Mouse (Mus musculus) intestine, postnatal 0 days (tissue): ENCODE results near the gene 2410131K14Rik. TPM values are rescaled to one million over a fixed set of nuclear protein-coding genes. Genes with fewer than 3 reads are reported as not detected.

Experiments used
- ATAC-seq: fragments of 200-750 bp; cut with Nextera tagmentation; 2 replicates; pipeline ENCODE4 v1.8.0; 2017; ENCODE audit warnings: mild to moderate bottlenecking, moderate TSS enrichment, moderate library complexity
- H3K27ac ChIP-seq: fragments of 300-500 bp; sonication (generic); 2 replicates; pipeline ENCODE4 v1.5.1; 2014; ENCODE audit warnings: mild to moderate bottlenecking, low read depth, low read length, moderate library complexity
- H3K27me3 ChIP-seq: fragments of 300-500 bp; sonication (generic); replicated peaks from 2 replicates; pipeline ENCODE4 v1.6.1; 2014; ENCODE audit warnings: low read length, mixed read lengths; ENCODE audit not compliant: control insufficient read depth, insufficient read depth
- H3K36me3 ChIP-seq: fragments of 300-500 bp; sonication (generic); 2 replicates; pipeline ENCODE4 v1.6.1; 2014; ENCODE audit warnings: mild to moderate bottlenecking, moderate library complexity; ENCODE audit not compliant: control insufficient read depth, insufficient read depth
- H3K4me1 ChIP-seq: fragments of 300-500 bp; sonication (generic); replicated peaks from 2 replicates; pipeline ENCODE4 v1.6.1; 2014; ENCODE audit warnings: antibody characterized with exemption, low read length, mixed read lengths; ENCODE audit not compliant: control insufficient read depth, insufficient read depth
- H3K4me2 ChIP-seq: fragments of 300-500 bp; sonication (generic); replicated peaks from 2 replicates; pipeline ENCODE4 v1.6.1; 2014; ENCODE audit warnings: low read depth, mild to moderate bottlenecking, moderate library complexity
- H3K4me3 ChIP-seq: fragments of 300-500 bp; sonication (generic); 2 replicates; pipeline ENCODE4 v1.5.1; 2014; ENCODE audit warnings: low read depth, low read length
- H3K9ac ChIP-seq: fragments of 300-500 bp; sonication (generic); 2 replicates; pipeline ENCODE4 v1.6.1; 2014; ENCODE audit warnings: mild to moderate bottlenecking, low read depth, low read length
- H3K9me3 ChIP-seq: fragments of 300-500 bp; sonication (generic); 2 replicates; pipeline ENCODE4 v1.6.1; 2016; ENCODE audit warnings: mixed run types; ENCODE audit not compliant: control insufficient read depth
- CTCF ChIP-seq: sonication (generic); IDR thresholded peaks from 2 replicates; pipeline ENCODE4 v1.5.1; 2016; ENCODE audit warnings: low read depth, mild to moderate bottlenecking, control low read depth, antibody characterized with exemption, moderate library complexity
- WGBS: fragments of 180-500 bp; shearing (Covaris S2); extraction: QIAGEN DNeasy Blood & Tissue Kit; methylation state at CpG from one replicate; pipeline ENCODE4 v1.1.7; 2014; 5-methylcytosine and 5-hydroxymethylcytosine counted together
- polyA plus RNA-seq: library from polyadenylated mRNA; unstranded; fragments of >200 nt; fragmentation: Nextera tagmentation; extraction: Ambion mirVana; gene quantifications from 2 replicates; pipeline ENCODE4 v1.2.1, GENCODE M21; 2015

Gene 2410131K14Rik
- polyA plus RNA-seq, 1 experiment from 2014 or later: 4.6 TPM

- WGBS: 6% methylated on average over 15 of the region's 15 CpGs
- Histone ChIP-seq H3K36me3 (peaks cover 14% of the 10 kb centered on the region; the same call in 1 of the 2 replicates), H3K4me2 (peak overlapping the region; percentile 88), H3K4me1 (0 out of 2 replicates have a peak, but pooled peaks cover 6% of the 10 kb centered on the region), H3K27ac (no peak overlapping the region), H3K9me3 (no peaks in the 10 kb centered on the region), H3K4me3 (peak overlapping the region; percentile 74), H3K27me3 (no peaks in the 10 kb centered on the region), H3K9ac (peak overlapping the region; percentile 76)
- ATAC-seq: no peak; the same call in 1 of the 2 replicates
- no peak for TF ChIP-seq CTCF
These were observed 730 bp downstream of the 2410131K14Rik start for GRCm38 (mm10) chr5:118245606-118246308.

GRCm38 (mm10) chr5:118247378-118247777 is 2.4 kb downstream of the 2410131K14Rik start:
- no peak overlapping the region for H3K4me3 ChIP-seq
- H3K36me3 ChIP-seq: peaks cover 14% of the 10 kb centered on the region; the same call in 1 of the 2 replicates
- 88% methylated on average over 8 of the region's 8 CpGs for WGBS
- no peak for TF ChIP-seq CTCF
- H3K9me3 ChIP-seq: no peaks in the 10 kb centered on the region
- H3K9ac ChIP-seq: no peak overlapping the region
- H3K27ac ChIP-seq: no peak overlapping the region
- ATAC-seq: no peak
- H3K4me1 ChIP-seq: 0 out of 2 replicates have a peak, but pooled peaks cover 6% of the 10 kb centered on the region
- H3K27me3 ChIP-seq: no peaks in the 10 kb centered on the region
- H3K4me2 ChIP-seq: no peak overlapping the region

GRCm38 (mm10) chr5:118250987-118251386 is 6.0 kb downstream of the 2410131K14Rik start:
- Histone ChIP-seq H3K4me1 (0 out of 2 replicates have a peak, but pooled peaks cover 2% of the 10 kb centered on the region), H3K27me3 (no peaks in the 10 kb centered on the region), H3K4me3 (no peak overlapping the region), H3K9ac (no peak overlapping the region), H3K36me3 (peaks cover 20% of the 10 kb centered on the region; the same call in 1 of the 2 replicates), H3K4me2 (no peak overlapping the region), H3K27ac (no peak overlapping the region), H3K9me3 (no peaks in the 10 kb centered on the region)
- TF ChIP-seq CTCF: no peak
- no peak for ATAC-seq
- 88% methylated on average over 6 of the region's 7 CpGs for WGBS

- no peak for TF ChIP-seq CTCF
- Histone ChIP-seq H3K4me2 (no peak overlapping the region), H3K4me1 (no peaks in the 10 kb centered on the region), H3K9ac (no peak overlapping the region), H3K36me3 (peaks cover 30% of the 10 kb centered on the region), H3K9me3 (no peaks in the 10 kb centered on the region), H3K27me3 (no peaks in the 10 kb centered on the region), H3K27ac (no peak overlapping the region), H3K4me3 (no peak overlapping the region)
- ATAC-seq: no peak
- WGBS: 94% methylated on average over 3 of the region's 3 CpGs
These were observed 8.5 kb downstream of the 2410131K14Rik start for GRCm38 (mm10) chr5:118253551-118253950.

- Histone ChIP-seq H3K4me2 (no peak overlapping the region), H3K36me3 (peaks cover 51% of the 10 kb centered on the region), H3K27me3 (no peaks in the 10 kb centered on the region), H3K4me1 (no peaks in the 10 kb centered on the region), H3K4me3 (no peak overlapping the region), H3K9ac (no peak overlapping the region), H3K9me3 (no peaks in the 10 kb centered on the region), H3K27ac (no peak overlapping the region)
- TF ChIP-seq CTCF: peak; percentile 36
- 92% methylated on average over 4 of the region's 4 CpGs for WGBS
- no peak for ATAC-seq
These were observed 12.0 kb downstream of the 2410131K14Rik start for GRCm38 (mm10) chr5:118256981-118257380.

- H3K27me3 ChIP-seq: no peaks in the 10 kb centered on the region
- TF ChIP-seq CTCF: no peak
- H3K36me3 ChIP-seq: peaks cover 65% of the 10 kb centered on the region
- no peak overlapping the region for H3K4me2 ChIP-seq
- H3K4me1 ChIP-seq: no peaks in the 10 kb centered on the region
- no peak for ATAC-seq
- no peak overlapping the region for H3K9ac ChIP-seq
- no peak overlapping the region for H3K27ac ChIP-seq
- WGBS: 79% methylated on average over 6 of the region's 6 CpGs
- no peak overlapping the region for H3K4me3 ChIP-seq
- no peaks in the 10 kb centered on the region for H3K9me3 ChIP-seq
These were observed 14.1 kb downstream of the 2410131K14Rik start for GRCm38 (mm10) chr5:118259152-118259551.
